Mouse (Mus musculus): Measurements from ENCODE around the gene Raet1e.
"Not testable (repeated sequence)": the region's sequence is repeated elsewhere in the genome, so short reads cannot be mapped to it uniquely, and the experiment has no call there.

Raet1e gene

GRCm38 (mm10) chr10:22158310-22158999, at the start of gene Raet1e, which contains the start of gene H60b:
Gene Raet1e, plus strand, starts transcription at chr10:22158569.
Gene H60b, plus strand, starts transcription at chr10:22158586.
- peak; percentile 22 to 32 for DNase-seq

- DNase-seq = peak; percentile 78 to 83
Observed at GRCm38 (mm10) chr10:22140665-22141280, 17.6 kb upstream of the Raet1e start.

- not testable (repeated sequence) for DNase-seq
Observed at GRCm38 (mm10) chr10:22142194-22142593, 16.2 kb upstream of the Raet1e start.

- no peak for DNase-seq
Observed at GRCm38 (mm10) chr10:22142926-22143325, 15.4 kb upstream of the Raet1e start.

GRCm38 (mm10) chr10:22148441-22149072, 9.8 kb upstream of the Raet1e start:
- DNase-seq = peak; percentile 60 to 61

- DNase-seq = peak in 1 of 2 experiments; percentile 45
Observed at GRCm38 (mm10) chr10:22149073-22149690, 9.2 kb upstream of the Raet1e start, which contains the start of gene E030030I06Rik. Gene E030030I06Rik, minus strand, starts transcription at chr10:22149270.

GRCm38 (mm10) chr10:22149691-22150465, 8.5 kb upstream of the Raet1e start:
- DNase-seq = peak in 1 of 2 experiments; percentile 25

- DNase-seq = no peak
Observed at GRCm38 (mm10) chr10:22150593-22150992, 7.8 kb upstream of the Raet1e start.

GRCm38 (mm10) chr10:22151056-22151862, 7.1 kb upstream of the Raet1e start:
- peak in 1 of 2 experiments; percentile 12 for DNase-seq

GRCm38 (mm10) chr10:22151863-22152640, 6.3 kb upstream of the Raet1e start:
- peak in 1 of 2 experiments; percentile 9 for DNase-seq

- DNase-seq = peak in 1 of 2 experiments; percentile 15
Observed at GRCm38 (mm10) chr10:22153147-22153690, 5.2 kb upstream of the Raet1e start.

GRCm38 (mm10) chr10:22154127-22154526, 4.2 kb upstream of the Raet1e start:
- DNase-seq = peak in 1 of 2 experiments; percentile 53

GRCm38 (mm10) chr10:22154871-22155799, 3.2 kb upstream of the Raet1e start:
- no peak for DNase-seq

GRCm38 (mm10) chr10:22159131-22159561, 777 bp downstream of the Raet1e start:
- peak in 1 of 2 experiments; percentile 5 for DNase-seq

GRCm38 (mm10) chr10:22159581-22160140, 1.3 kb downstream of the Raet1e start:
- DNase-seq = no peak

- DNase-seq = not testable (repeated sequence)
Observed at GRCm38 (mm10) chr10:22163279-22163678, 4.9 kb downstream of the Raet1e start.

- DNase-seq = peak; percentile 75 to 85
Observed at GRCm38 (mm10) chr10:22163705-22164583, 5.6 kb downstream of the Raet1e start.
